Mouse (Mus musculus): Measurements from ENCODE around the gene Tmem233.

GRCm38 (mm10) chr5:116052171-116052570 lies 30.9 kb downstream of the Tmem233 start:
- TF ChIP-seq CTCF (IDR thresholded peaks at IDR 0.05; ENCODE audit: insufficient read depth, low read depth, low read length) (no peak), POLR2A (IDR thresholded peaks at IDR 0.05; ENCODE audit: insufficient read depth, low read depth, low read length) (no peak)

Measured in olfactory bulb, adult 2 months (tissue).